Mouse (Mus musculus): ENCODE measurements around the gene Gm10130. TPM values are rescaled to one million over a fixed set of nuclear protein-coding genes. Genes with fewer than 3 reads are reported as not detected.
"Not testable (repeated sequence)": the region's sequence is repeated elsewhere in the genome, so short reads cannot be mapped to it uniquely, and the experiment has no call there.

Gene Gm10130
- polyA plus RNA-seq (2014; fragmentation: Nextera tagmentation; extraction: Ambion mirVana), result 1.2 TPM in 2 replicates

DNA sequence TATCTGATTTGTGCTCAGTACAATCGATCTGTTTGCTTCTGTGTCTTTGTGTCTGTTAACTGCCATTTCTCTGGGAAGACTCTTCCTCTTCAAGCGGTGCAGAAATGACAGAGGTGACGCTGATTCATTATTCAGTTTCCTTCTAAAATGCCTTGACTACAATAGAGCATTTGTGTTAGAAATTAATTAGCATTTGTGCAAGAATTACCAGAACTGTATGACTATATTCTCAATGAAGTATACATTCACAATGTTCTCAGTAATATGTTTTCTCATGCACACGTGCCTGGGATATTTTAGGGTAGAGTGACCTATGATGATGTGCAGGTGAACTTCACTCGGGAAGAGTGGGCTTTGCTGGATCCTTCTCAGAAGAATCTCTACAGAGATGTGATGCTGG, at the start of gene Gm10130:
Gene Gm10130, plus strand, starts transcription at position 301 of the 400 bp plus-strand sequence.
- Histone ChIP-seq H3K4me2 (no peak within 1 kb of the TSS), H3K9me3 (ENCODE audit: control insufficient read depth, low read length) (peaks cover 21% of the 10 kb centered on the region; the same call in 1 of the 2 replicates), H3K27ac (ENCODE audit: low read depth, low read length) (no peak within 1 kb of the TSS), H3K4me1 (ENCODE audit: control insufficient read depth, insufficient read depth, low read length) (no peaks in the 10 kb centered on the region), H3K36me3 (ENCODE audit: control insufficient read depth, insufficient read depth, low read length) (peaks cover 6% of the 10 kb centered on the region; the same call in 1 of the 2 replicates), H3K27me3 (ENCODE audit: control insufficient read depth, insufficient read depth, low read length) (no peaks in the 10 kb centered on the region), H3K9ac (ENCODE audit: low read length) (no peak within 1 kb of the TSS), H3K4me3 (ENCODE audit: low read depth, low read length) (no peak within 1 kb of the TSS)
- ATAC-seq (ENCODE audit: low FRiP score) (no peak), DNase-seq (ENCODE audit: low spot score, missing footprints) (no peak)
- WGBS, result 91% methylated on average over 5 of the region's 5 CpGs

DNA sequence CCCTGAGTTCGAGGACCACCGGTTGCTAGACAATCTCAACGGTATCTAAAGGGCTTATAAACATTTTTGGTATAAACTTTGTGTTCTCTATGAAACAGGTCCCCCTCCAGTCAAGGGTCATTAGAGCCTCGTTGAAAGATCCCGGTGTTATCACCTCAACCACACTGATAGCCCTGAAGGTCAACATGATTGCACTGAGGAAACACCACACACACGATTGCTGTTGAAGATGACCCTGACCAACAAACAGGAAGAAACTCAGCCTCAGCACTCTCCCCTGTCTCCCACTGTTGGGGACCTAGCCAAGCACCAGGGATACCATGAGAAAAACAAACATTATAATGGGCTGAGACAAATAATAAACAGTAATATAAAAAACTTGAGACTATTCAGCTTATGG, 29.8 kb upstream of the Gm10130 start:
- H3K27ac ChIP-seq (ENCODE audit: low read depth, low read length), result no peak overlapping the region
- no peaks in the 10 kb centered on the region for H3K27me3 ChIP-seq (ENCODE audit: control insufficient read depth, insufficient read depth, low read length)
- ATAC-seq (ENCODE audit: low FRiP score) (no peak), DNase-seq (ENCODE audit: low spot score, missing footprints) (no peak)
- no peaks in the 10 kb centered on the region for H3K4me1 ChIP-seq (ENCODE audit: control insufficient read depth, insufficient read depth, low read length)
- H3K9me3 ChIP-seq (ENCODE audit: control insufficient read depth, low read length), result no peaks in the 10 kb centered on the region
- no peak overlapping the region for H3K4me3 ChIP-seq (ENCODE audit: low read depth, low read length)
- no peaks in the 10 kb centered on the region for H3K36me3 ChIP-seq (ENCODE audit: control insufficient read depth, insufficient read depth, low read length)
- 87% methylated on average over 6 of the region's 6 CpGs for WGBS
- H3K9ac ChIP-seq (ENCODE audit: low read length), result no peak overlapping the region
- H3K4me2 ChIP-seq, result no peak overlapping the region

DNA sequence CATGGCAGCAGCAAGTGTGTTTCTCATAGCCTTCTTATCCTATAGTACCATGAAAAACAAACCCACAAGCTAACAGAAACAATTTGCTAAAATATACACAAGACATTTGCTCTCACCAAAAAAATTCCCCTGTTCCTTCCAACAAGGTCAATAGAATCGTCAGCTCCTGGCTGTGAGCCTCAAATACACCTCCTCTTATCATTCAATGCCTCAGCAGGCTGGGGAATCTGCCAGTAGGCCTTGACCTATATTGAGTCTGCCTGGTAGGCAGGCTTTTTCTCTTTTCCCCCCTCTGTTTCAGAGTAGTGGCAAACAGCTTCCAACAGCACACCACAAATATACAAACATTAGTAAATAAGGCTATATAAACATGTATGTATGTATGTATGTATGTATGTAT, 24.4 kb upstream of the Gm10130 start:
- WGBS, result 79% methylated on average over 1 of the region's 1 CpGs
- H3K4me3 ChIP-seq (ENCODE audit: low read depth, low read length), result no peak overlapping the region
- DNase-seq (ENCODE audit: low spot score, missing footprints) (no peak), ATAC-seq (ENCODE audit: low FRiP score) (no peak)
- no peak overlapping the region for H3K4me2 ChIP-seq
- no peaks in the 10 kb centered on the region for H3K4me1 ChIP-seq (ENCODE audit: control insufficient read depth, insufficient read depth, low read length)
- H3K27me3 ChIP-seq (ENCODE audit: control insufficient read depth, insufficient read depth, low read length), result no peaks in the 10 kb centered on the region
- H3K9me3 ChIP-seq (ENCODE audit: control insufficient read depth, low read length), result no peaks in the 10 kb centered on the region
- no peaks in the 10 kb centered on the region for H3K36me3 ChIP-seq (ENCODE audit: control insufficient read depth, insufficient read depth, low read length)
- no peak overlapping the region for H3K27ac ChIP-seq (ENCODE audit: low read depth, low read length)
- H3K9ac ChIP-seq (ENCODE audit: low read length), result no peak overlapping the region

DNA sequence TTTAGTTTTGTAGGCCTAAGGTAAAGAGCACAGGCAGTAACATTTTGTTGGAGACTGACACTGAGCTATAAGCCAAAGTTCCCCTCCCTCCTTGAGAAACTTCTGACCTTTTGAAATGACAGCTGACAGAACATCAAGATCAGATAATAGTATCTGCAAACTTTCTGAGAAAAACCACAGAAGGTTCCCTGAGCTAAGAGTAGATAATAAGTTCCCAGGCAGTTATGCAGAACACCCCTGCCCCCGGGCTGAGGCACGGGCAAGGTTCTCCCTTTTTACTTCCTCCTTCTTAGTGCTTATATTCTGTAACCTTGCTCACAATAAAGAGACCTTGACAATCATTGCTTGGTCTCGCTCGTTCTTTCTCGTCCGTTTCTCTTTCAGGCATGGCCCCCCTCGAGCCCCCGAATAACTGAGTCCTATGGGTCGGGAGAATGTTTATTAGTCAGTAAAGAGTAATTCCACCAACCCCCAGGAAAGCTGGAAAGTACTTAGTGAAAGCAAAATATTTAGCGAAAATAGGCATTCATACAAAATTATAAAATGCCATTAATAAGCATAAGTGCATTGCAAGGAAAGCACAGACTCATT, 16.2 kb upstream of the Gm10130 start:
- no peaks in the 10 kb centered on the region for H3K9me3 ChIP-seq (ENCODE audit: control insufficient read depth, low read length)
- no peak for ATAC-seq (ENCODE audit: low FRiP score)
- H3K4me1 ChIP-seq (ENCODE audit: control insufficient read depth, insufficient read depth, low read length), result no peaks in the 10 kb centered on the region
- H3K4me2 ChIP-seq, result no peak overlapping the region
- no peak overlapping the region for H3K27ac ChIP-seq (ENCODE audit: low read depth, low read length)
- DNase-seq (ENCODE audit: low spot score, missing footprints), result no peak
- H3K27me3 ChIP-seq (ENCODE audit: control insufficient read depth, insufficient read depth, low read length), result no peaks in the 10 kb centered on the region
- no peak overlapping the region for H3K9ac ChIP-seq (ENCODE audit: low read length)
- no peak overlapping the region for H3K4me3 ChIP-seq (ENCODE audit: low read depth, low read length)
- H3K36me3 ChIP-seq (ENCODE audit: control insufficient read depth, insufficient read depth, low read length), result no peaks in the 10 kb centered on the region
- 90% methylated on average over 10 of the region's 10 CpGs for WGBS

DNA sequence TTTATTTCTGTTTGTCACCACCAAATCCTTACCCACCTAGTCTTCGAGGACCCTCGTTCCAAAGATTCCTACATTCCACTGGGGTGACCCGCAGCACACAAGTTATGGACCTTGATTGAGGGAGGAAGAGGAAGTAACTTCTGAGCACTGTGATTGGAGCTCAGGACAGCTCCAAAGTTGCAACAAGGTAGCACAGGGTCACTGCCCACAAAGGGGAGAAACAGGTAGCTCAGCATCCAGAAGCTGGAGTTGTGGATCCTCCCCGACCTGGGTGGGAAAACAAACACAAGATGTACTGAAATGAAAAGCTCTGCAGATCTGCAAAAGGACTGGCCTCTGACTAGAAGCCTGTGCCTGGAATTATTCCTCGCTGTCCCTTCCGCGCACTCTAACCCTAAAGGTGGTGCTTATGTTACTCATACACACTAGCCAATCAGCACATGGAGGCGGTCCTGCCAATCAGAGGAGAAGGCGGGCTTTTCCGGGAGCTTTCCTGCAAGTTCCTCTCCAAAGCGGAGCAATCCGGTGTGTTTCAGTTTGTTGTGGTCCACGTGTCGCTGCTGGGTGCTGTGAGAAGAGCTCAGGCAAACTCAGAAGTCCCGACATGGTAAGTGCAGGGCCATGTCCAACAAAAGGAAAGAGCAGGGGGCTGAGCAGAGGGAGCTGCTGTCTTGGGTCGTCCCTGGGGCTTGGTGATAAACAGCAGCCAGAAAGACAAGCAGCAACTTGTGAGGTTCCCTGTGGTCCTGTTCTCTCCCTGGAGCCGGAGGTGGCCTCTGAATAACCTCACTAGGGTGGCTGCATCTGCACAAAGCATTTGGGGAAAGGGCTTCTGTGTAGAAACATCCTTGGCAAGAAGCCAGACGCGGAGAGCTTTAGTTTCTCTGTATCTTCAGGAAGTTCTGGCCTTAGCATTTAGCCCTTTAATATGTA, 12.3 kb upstream of the Gm10130 start:
- 16% methylated on average over 19 of the region's 19 CpGs for WGBS
- ATAC-seq (ENCODE audit: low FRiP score), result peak; percentile 99
- DNase-seq (ENCODE audit: low spot score, missing footprints), result peak; percentile 93
- not testable (repeated sequence) for H3K9me3 ChIP-seq (ENCODE audit: control insufficient read depth, low read length); H3K4me1 ChIP-seq (ENCODE audit: control insufficient read depth, insufficient read depth, low read length); H3K36me3 ChIP-seq (ENCODE audit: control insufficient read depth, insufficient read depth, low read length); H3K27me3 ChIP-seq (ENCODE audit: control insufficient read depth, insufficient read depth, low read length); H3K27ac ChIP-seq (ENCODE audit: low read depth, low read length)
- peak overlapping the region; percentile 46 for H3K4me2 ChIP-seq
- H3K9ac ChIP-seq (ENCODE audit: low read length), result peak overlapping the region; percentile 66
- H3K4me3 ChIP-seq (ENCODE audit: low read depth, low read length), result peak overlapping the region; percentile 44

DNA sequence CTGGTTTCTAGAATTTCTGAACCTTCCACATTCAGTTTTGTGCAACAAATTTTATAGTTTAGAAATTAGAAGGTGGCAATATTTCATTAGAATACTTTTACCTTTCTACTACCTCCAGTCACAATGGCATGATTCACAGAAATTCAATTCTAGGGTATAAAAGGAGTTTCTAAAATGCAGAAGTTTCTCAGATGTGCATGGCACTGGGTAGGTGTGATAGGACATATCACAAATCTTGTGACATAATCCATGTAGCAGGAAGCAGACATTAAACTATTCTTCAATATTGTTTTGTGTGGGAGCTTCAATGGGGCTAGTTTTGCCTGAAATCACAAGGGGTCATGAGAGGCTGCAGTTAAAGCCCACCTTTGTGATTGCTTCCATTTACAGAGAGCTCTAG, 7.4 kb upstream of the Gm10130 start:
- H3K27me3 ChIP-seq (ENCODE audit: control insufficient read depth, insufficient read depth, low read length), result no peaks in the 10 kb centered on the region
- H3K9ac ChIP-seq (ENCODE audit: low read length), result no peak overlapping the region
- no peak for ATAC-seq (ENCODE audit: low FRiP score)
- H3K9me3 ChIP-seq (ENCODE audit: control insufficient read depth, low read length), result peaks cover 18% of the 10 kb centered on the region; the same call in 1 of the 2 replicates
- DNase-seq (ENCODE audit: low spot score, missing footprints), result no peak
- no peaks in the 10 kb centered on the region for H3K4me1 ChIP-seq (ENCODE audit: control insufficient read depth, insufficient read depth, low read length)
- H3K27ac ChIP-seq (ENCODE audit: low read depth, low read length), result no peak overlapping the region
- no peak overlapping the region for H3K4me3 ChIP-seq (ENCODE audit: low read depth, low read length)
- peaks cover 6% of the 10 kb centered on the region; the same call in 1 of the 2 replicates for H3K36me3 ChIP-seq (ENCODE audit: control insufficient read depth, insufficient read depth, low read length)
- H3K4me2 ChIP-seq, result no peak overlapping the region

DNA sequence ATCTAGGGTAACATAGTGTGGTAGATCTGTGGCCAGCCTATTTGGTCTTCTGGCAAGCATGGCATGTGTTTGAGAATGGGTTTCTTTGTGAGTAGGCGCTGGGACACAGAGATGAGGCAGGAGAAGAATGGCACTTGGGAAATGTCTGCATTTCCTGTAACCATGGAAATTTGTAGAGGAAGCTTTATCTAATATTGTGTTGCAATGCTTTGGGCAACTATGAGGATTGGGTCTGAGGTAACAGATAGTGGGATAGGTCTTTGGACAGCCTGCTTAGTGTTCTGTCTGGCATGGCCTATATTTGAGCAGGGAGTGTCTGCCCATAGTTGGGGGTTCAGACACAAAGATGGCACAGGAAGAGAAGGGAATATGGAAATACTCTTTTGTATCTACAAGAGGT, 4.5 kb upstream of the Gm10130 start:
- Histone ChIP-seq H3K36me3 (ENCODE audit: control insufficient read depth, insufficient read depth, low read length) (peaks cover 6% of the 10 kb centered on the region; the same call in 1 of the 2 replicates), H3K4me3 (ENCODE audit: low read depth, low read length) (no peak overlapping the region), H3K9ac (ENCODE audit: low read length) (no peak overlapping the region), H3K9me3 (ENCODE audit: control insufficient read depth, low read length) (peaks cover 25% of the 10 kb centered on the region; the same call in 1 of the 2 replicates), H3K4me2 (no peak overlapping the region), H3K4me1 (ENCODE audit: control insufficient read depth, insufficient read depth, low read length) (no peaks in the 10 kb centered on the region), H3K27ac (ENCODE audit: low read depth, low read length) (no peak overlapping the region), H3K27me3 (ENCODE audit: control insufficient read depth, insufficient read depth, low read length) (no peaks in the 10 kb centered on the region)
- WGBS, result 96% methylated on average over 1 of the region's 1 CpGs
- no peak for ATAC-seq (ENCODE audit: low FRiP score)
- no peak for DNase-seq (ENCODE audit: low spot score, missing footprints)

DNA sequence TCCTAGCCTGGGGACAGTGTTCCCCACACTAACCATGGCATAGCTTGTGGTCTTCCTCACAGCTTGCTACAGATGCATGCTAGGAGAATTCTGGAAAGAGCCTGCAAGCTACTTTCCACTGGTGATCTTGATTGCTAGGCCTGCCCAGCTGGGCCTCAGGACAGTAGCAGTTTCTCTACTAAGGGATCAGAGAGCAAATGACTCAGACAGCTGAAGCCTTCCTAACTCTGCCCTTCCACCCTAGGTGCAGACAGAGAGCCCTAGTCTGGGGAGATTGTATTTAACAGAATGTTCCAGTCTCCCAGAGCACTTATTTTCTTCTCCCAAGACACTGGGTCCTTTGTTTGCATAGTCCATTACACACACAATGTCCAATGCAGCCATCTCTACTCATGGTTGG, 33.6 kb downstream of the Gm10130 start:
- H3K36me3 ChIP-seq (ENCODE audit: control insufficient read depth, insufficient read depth, low read length); ATAC-seq (ENCODE audit: low FRiP score); H3K4me3 ChIP-seq (ENCODE audit: low read depth, low read length); H3K27me3 ChIP-seq (ENCODE audit: control insufficient read depth, insufficient read depth, low read length); H3K4me1 ChIP-seq (ENCODE audit: control insufficient read depth, insufficient read depth, low read length); H3K9ac ChIP-seq (ENCODE audit: low read length); H3K27ac ChIP-seq (ENCODE audit: low read depth, low read length); H3K4me2 ChIP-seq; DNase-seq (ENCODE audit: low spot score, missing footprints); H3K9me3 ChIP-seq (ENCODE audit: control insufficient read depth, low read length): not testable (repeated sequence)

Data from midbrain, embryonic 11.5 days (tissue).